Mouse (Mus musculus) neural tube, embryonic 10.5 days (tissue): Measurements from ENCODE around the gene Supt5.
"Not testable (repeated sequence)": the region's sequence is repeated elsewhere in the genome, so short reads cannot be mapped to it uniquely, and the experiment has no call there.

Experiments used
- DNase-seq: peaks from one replicate; pipeline ENCODE4 v3.0.0-alpha.2; 2017; ENCODE audit warnings: low spot score; ENCODE audit errors: extremely low spot score

The Supt5 gene

GRCm38 (mm10) chr7:28338108-28338998 is at the start of gene Supt5:
Supt5 (minus strand) TSS chr7:28338746.
- DNase-seq, result peak; percentile 96

- not testable (repeated sequence) for DNase-seq
Measured at GRCm38 (mm10) chr7:28387384-28387783, 48.8 kb upstream of the Supt5 start.

GRCm38 (mm10) chr7:28386877-28387276 is 48.3 kb upstream of the Supt5 start:
- DNase-seq, result not testable (repeated sequence)

GRCm38 (mm10) chr7:28386462-28386861 is 47.9 kb upstream of the Supt5 start:
- peak; percentile 83 for DNase-seq

- DNase-seq, result no peak
Measured at GRCm38 (mm10) chr7:28386007-28386406, 47.5 kb upstream of the Supt5 start.

- DNase-seq, result no peak
Measured at GRCm38 (mm10) chr7:28385196-28385595, 46.6 kb upstream of the Supt5 start.

- no peak for DNase-seq
Measured at GRCm38 (mm10) chr7:28384162-28384561, 45.6 kb upstream of the Supt5 start.

- DNase-seq, result no peak
Measured at GRCm38 (mm10) chr7:28383606-28384005, 45.1 kb upstream of the Supt5 start.

GRCm38 (mm10) chr7:28382981-28383396 is 44.4 kb upstream of the Supt5 start:
- no peak for DNase-seq

GRCm38 (mm10) chr7:28382347-28382951 is 43.9 kb upstream of the Supt5 start:
- DNase-seq, result no peak

GRCm38 (mm10) chr7:28381938-28382337 is 43.4 kb upstream of the Supt5 start:
- peak; percentile 71 for DNase-seq

- peak; percentile 49 for DNase-seq
Measured at GRCm38 (mm10) chr7:28381017-28381790, 42.7 kb upstream of the Supt5 start.

- DNase-seq, result no peak
Measured at GRCm38 (mm10) chr7:28380237-28381016, 41.9 kb upstream of the Supt5 start, which contains the start of gene Zfp36. Zfp36 (minus strand) TSS chr7:28380253.

- peak; percentile 87 for DNase-seq
Measured at GRCm38 (mm10) chr7:28378769-28379651, 40.5 kb upstream of the Supt5 start.

GRCm38 (mm10) chr7:28378066-28378690 is 39.6 kb upstream of the Supt5 start:
- no peak for DNase-seq

GRCm38 (mm10) chr7:28377190-28378065 is 38.9 kb upstream of the Supt5 start:
- DNase-seq, result no peak

GRCm38 (mm10) chr7:28376011-28376771 is 37.6 kb upstream of the Supt5 start:
- DNase-seq, result peak; percentile 66
